Mouse (Mus musculus) Patski (cell line): ENCODE results near the gene Atp2a1. TPM values are rescaled to one million over a fixed set of nuclear protein-coding genes. Genes with fewer than 3 reads are reported as not detected.

Experiments used
- ATAC-seq: fragments of 100-300 bp; one replicate; pipeline ENCODE4 v1.8.0; 2021
- CTCF ChIA-PET: fragments of 350-600 bp; sonication (Branson Sonifier 250); formaldehyde crosslinking; loops from one replicate; lab custom pipeline; 2022; ENCODE audit warnings: inconsistent platforms; lab: Charles Lee
- POLR2A ChIA-PET: fragments of 350-600 bp; sonication (Branson Sonifier 250); formaldehyde crosslinking; loops from one replicate; lab custom pipeline; 2022; ENCODE audit warnings: antibody characterized with exemption, inconsistent platforms; lab: Charles Lee
- DNase-seq: peaks from one replicate; pipeline ENCODE4 v3.0.0-alpha.2; 2011; ENCODE audit warnings: low read depth, low spot score
- H3K27me3 ChIP-seq: fragments of 371-371 bp; one replicate; pipeline ENCODE4 v1.5.1; 2021
- CTCF ChIP-seq: fragments of 100-300 bp; IDR thresholded peaks from one replicate; pipeline ENCODE4 v1.5.1; 2021
- in situ Hi-C: fragments of 300-500 bp; cut with MboI; formaldehyde crosslinking; loops from 3 replicates; pipeline ENCODE4 v1.11.1; 2018; ENCODE audit warnings: low pct_unique_long_range_greater_than_20kb, mixed read lengths
- polyA plus RNA-seq: library from polyadenylated mRNA; unstranded; gene quantifications from one replicate; pipeline ENCODE4 v1.2.3, GENCODE M21; 2021

Gene Atp2a1
- polyA plus RNA-seq = 0.10 TPM

DNA sequence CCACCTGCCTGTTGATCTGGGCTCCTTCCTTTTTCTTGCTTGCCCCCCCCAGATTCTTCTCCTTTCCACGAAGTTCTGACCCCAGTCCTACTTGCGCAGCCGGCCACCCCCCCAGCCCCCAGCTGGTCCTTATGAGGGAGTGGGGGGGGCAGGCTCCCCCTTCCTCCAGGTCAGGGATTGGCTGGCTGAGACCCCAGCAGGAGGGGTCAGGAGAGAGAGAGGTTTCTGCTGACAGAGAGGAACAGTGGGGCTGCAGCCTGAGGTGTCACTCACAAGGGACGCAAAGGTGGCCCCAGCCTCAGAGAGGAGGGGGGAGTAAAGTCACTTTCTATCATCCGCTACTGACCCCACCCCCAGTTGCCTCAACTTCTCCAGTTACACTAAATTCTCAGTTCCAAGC is at the start of gene Atp2a1:
Gene Atp2a1, minus strand, starts transcription at position 105 of the 400 bp plus-strand sequence.
- POLR2A ChIA-PET = interaction anchor here (1.5 kb wide), 1 partner anchor 11 kb away, joined by 5 read pairs; no protein-coding TSS in a partner anchor
- CTCF ChIA-PET = interaction anchor here (1.5 kb wide), 1 partner anchor 27 kb away, joined by 3 read pairs; no protein-coding TSS in a partner anchor
- TF ChIP-seq CTCF = no peak

DNA sequence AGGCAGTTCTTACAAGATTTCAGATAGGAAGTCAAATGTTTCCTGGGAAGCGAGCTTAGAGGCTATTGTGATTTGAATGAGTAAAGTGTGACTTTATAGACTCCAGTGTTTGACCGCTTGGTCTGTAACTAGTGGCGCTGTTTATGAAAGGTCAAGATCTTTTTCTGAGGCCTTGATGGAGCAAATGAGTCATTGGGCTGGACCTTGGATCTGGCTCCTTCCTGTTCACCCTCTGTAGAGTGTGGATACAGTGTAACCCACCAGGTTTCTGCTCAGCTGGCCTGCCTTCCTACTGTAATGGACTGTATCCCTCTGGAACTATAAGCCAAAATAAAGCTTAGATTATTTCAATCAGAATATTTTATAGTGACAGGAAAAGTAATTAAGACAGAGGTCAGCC is 48.4 kb upstream of the Atp2a1 start:
- POLR2A ChIA-PET = no interaction called here
- no peak for TF ChIP-seq CTCF
- H3K27me3 ChIP-seq = no peaks in the 10 kb centered on the region
- DNase-seq (no peak), ATAC-seq (no peak)
- CTCF ChIA-PET = no interaction called here
- in situ Hi-C loops = no loop called here

More for the DNA sequence above, at the start of gene Atp2a1:
- no peaks in the 10 kb centered on the region for H3K27me3 ChIP-seq
- DNase-seq (no peak), ATAC-seq (no peak)
- in situ Hi-C loops = no loop called here

DNA sequence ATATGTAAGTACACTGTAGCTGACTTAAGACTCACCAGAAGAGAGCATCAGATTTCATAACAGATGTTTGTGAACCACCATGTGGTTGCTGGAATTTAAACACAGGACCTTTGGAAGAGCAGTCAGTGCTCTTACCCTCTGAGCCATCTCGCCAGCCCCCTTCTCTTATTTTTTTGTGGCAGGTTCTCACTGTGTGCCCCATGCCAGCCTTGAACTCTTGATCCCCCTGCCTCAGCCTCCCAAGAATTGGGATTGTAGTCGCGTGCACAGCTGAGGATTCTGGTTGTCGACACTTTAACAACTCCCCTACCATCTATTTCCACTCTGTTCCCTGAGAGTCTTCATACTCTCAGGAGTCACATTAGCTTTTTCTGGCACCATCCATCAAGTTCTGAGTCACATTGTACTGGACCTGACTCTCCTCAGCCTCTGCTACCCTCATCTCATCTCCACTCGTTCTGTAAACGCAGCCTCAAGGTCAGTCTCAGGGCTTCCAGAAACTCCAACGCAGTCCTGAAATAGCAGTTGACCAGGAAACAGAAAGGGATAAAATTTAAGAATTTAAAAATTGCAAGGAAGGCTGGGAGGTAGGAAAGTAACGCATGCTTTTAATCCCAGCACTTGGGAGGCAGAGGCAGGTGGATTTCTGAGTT is 44.3 kb upstream of the Atp2a1 start:
- H3K27me3 ChIP-seq = no peaks in the 10 kb centered on the region
- TF ChIP-seq CTCF = no peak
- no peak for DNase-seq
- no peak for ATAC-seq
- in situ Hi-C loops = no loop called here
- CTCF ChIA-PET = no interaction called here
- POLR2A ChIA-PET = no interaction called here

DNA sequence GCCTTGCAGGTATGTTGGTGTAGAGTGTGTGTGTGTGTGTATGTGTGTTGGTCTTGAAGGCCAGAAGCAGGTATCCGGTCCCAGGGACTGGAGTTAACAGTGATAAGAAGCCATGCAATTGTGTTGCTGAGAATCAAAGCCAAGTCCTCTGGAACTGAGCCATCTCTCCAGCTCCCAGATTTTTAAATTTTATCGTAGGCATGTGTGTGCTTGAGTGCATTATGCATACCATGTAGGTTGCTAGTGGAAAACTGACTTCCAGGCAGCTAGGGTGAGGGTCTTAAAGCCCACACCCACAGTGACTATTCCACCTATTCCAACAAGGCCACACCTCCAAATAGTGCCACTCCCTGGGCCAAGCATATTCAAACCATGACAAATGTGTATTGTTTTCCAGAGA is 42.0 kb upstream of the Atp2a1 start:
- H3K27me3 ChIP-seq = no peaks in the 10 kb centered on the region
- CTCF ChIA-PET = interaction anchor here (1.1 to 1.5 kb wide), 3 partner anchors 14 to 27 kb away, joined by 3 to 5 read pairs (median 3); no protein-coding TSS in a partner anchor
- DNase-seq (no peak), ATAC-seq (no peak)
- in situ Hi-C loops = no loop called here
- POLR2A ChIA-PET = interaction anchor here (0.6 kb wide), 1 partner anchor 14 kb away, joined by 3 read pairs; no protein-coding TSS in a partner anchor
- no peak for TF ChIP-seq CTCF

- in situ Hi-C loops = no loop called here
- ChIA-PET POLR2A (interaction anchor here (2.8 kb wide), 1 partner anchor 11 kb away, joined by 17 read pairs; no protein-coding TSS in a partner anchor), CTCF (no interaction called here)
- peak; percentile 89 for DNase-seq
- no peak for TF ChIP-seq CTCF
- H3K27me3 ChIP-seq = no peaks in the 10 kb centered on the region
- peak; percentile 75 for ATAC-seq
These were observed 40.5 kb upstream of the Atp2a1 start, which contains the start of gene Atxn2l for GRCm38 (mm10) chr7:126503273-126503878. Gene Atxn2l, minus strand, starts transcription at chr7:126503437.

GRCm38 (mm10) chr7:126502751-126503150 is 39.8 kb upstream of the Atp2a1 start:
- in situ Hi-C loops = no loop called here
- ChIA-PET CTCF (interaction anchor here (4.2 kb wide), 1 partner anchor 12 kb away, joined by 16 read pairs; no protein-coding TSS in a partner anchor), POLR2A (interaction anchor here (2.8 to 3.9 kb wide), 2 partner anchors 11 to 15 kb away, joined by 17 to 23 read pairs; partner anchors contain the start of gene Tufm)
- no peaks in the 10 kb centered on the region for H3K27me3 ChIP-seq
- no peak for TF ChIP-seq CTCF
- DNase-seq = no peak
- no peak for ATAC-seq

- ChIA-PET CTCF (interaction anchor here (1.0 to 4.2 kb wide), 2 partner anchors 10 to 12 kb away, joined by 3 to 16 read pairs; no protein-coding TSS in a partner anchor), POLR2A (interaction anchor here (1.0 to 3.9 kb wide), 3 partner anchors 10 to 19 kb away, joined by 7 to 23 read pairs (median 17); partner anchors contain the start of gene Tufm)
- TF ChIP-seq CTCF = no peak
- DNase-seq (peak; percentile 80), ATAC-seq (peak; percentile 77)
- H3K27me3 ChIP-seq = no peaks in the 10 kb centered on the region
- in situ Hi-C loops = no loop called here
These were observed 39.3 kb upstream of the Atp2a1 start for GRCm38 (mm10) chr7:126502023-126502741.

DNA sequence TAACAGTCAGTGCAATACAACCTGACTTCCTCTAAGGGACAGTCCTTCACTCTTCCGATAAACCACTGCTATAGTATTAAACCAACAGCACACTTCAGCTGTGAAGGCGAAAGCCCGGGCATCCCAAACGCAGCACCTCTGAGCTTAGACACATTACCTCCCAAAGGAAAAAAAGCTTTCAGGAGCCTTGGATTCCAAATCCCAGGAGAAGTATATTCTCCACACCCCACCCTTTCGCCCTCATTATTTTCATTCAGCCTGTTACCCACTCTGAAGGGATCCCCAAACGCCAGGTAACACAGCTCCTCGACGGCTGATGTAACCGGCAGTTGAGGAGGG is 38.7 kb upstream of the Atp2a1 start:
- ATAC-seq (no peak), DNase-seq (no peak)
- in situ Hi-C loops = no loop called here
- H3K27me3 ChIP-seq = no peaks in the 10 kb centered on the region
- ChIA-PET CTCF (interaction anchor here (1.0 to 4.2 kb wide), 2 partner anchors 9 to 11 kb away, joined by 3 to 16 read pairs; no protein-coding TSS in a partner anchor), POLR2A (interaction anchor here (1.0 to 3.9 kb wide), 3 partner anchors 10 to 18 kb away, joined by 7 to 23 read pairs (median 17); partner anchors contain the start of gene Tufm)
- TF ChIP-seq CTCF = no peak

DNA sequence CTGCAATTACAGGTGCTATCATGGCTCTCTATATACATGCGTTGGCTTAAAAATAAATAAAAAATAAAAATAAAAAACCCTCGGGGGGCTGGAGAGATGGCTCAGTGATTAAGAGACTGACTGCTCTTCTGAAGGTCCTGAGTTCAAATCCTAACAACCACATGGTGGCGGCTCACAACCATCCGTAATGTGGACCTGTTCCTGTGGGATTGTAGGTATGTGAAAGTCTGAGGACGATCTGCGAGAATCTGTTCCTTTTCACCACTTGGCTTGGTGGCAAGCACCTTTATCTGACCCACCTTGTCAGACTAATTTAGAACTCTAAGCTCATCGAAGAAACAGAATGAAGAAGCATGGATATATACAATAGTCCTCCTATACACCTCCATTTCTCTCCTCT is 36.5 kb upstream of the Atp2a1 start:
- no peaks in the 10 kb centered on the region for H3K27me3 ChIP-seq
- DNase-seq (no peak), ATAC-seq (no peak)
- TF ChIP-seq CTCF = no peak
- POLR2A ChIA-PET = interaction anchor here (3.9 kb wide), 1 partner anchor 12 kb away, joined by 23 read pairs; the partner anchor contains the start of gene Tufm
- in situ Hi-C loops = no loop called here
- CTCF ChIA-PET = interaction anchor here (4.2 kb wide), 1 partner anchor 9 kb away, joined by 16 read pairs; no protein-coding TSS in a partner anchor

DNA sequence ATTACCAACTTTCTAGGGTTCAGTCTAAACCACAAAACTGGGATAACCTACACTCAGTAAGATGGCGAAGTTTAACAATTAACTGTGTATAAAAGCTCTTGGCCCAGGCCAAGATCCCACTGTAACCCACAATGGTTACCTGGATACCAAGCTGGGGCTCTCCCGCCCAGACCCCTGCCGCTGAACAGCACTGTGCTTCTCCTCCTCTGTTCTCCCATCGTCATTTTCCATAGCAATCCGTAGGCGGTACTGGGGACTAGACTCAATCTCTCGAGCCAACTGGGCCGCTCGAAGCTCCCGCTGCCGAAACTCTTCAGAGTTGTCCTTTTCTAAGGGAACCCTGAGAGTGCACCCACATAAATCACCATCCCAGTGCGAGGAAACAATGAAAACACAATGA is 35.1 kb upstream of the Atp2a1 start:
- in situ Hi-C loops = no loop called here
- DNase-seq (no peak), ATAC-seq (no peak)
- CTCF ChIA-PET = interaction anchor here (1.1 to 1.4 kb wide), 2 partner anchors 11 to 15 kb away, joined by 3 to 4 read pairs; partner anchors contain the start of gene Tufm
- TF ChIP-seq CTCF = no peak
- POLR2A ChIA-PET = interaction anchor here (2.7 kb wide), 1 partner anchor 10 kb away, joined by 10 read pairs; the partner anchor contains the start of gene Tufm
- H3K27me3 ChIP-seq = no peaks in the 10 kb centered on the region
